ENCODE assay signal across 27 mouse cellular contexts in genomic region chr15:79749162-79749561, GRCm38 (mm10). TPM values are rescaled to one million over a fixed set of nuclear protein-coding genes. Genes with fewer than 3 reads are reported as not detected.
DNase-seq lines count a peak whose midpoint lies in the region; ATAC-seq and TF ChIP-seq lines count a peak whose summit lies in the region.
"Had no signal": no experiment of that assay in that cellular context is flagged by ENCODE, and none has a peak within 500 bp of the region (broad histone marks: within the 10 kb centered on the region; RNA-seq: fewer than 3 reads in every experiment).

No protein-coding gene starts in this region.

- peak; percentile 30 for ATAC-seq in megakaryocyte progenitor cell, adult 5-6 weeks (replicated peaks; ENCODE audit: poor library complexity)
- ATAC-seq: forebrain, postnatal 0 days; lung, postnatal 0 days; Patski had no signal

- peak overlapping the region; percentile 62 for H3K27ac ChIP-seq in bone marrow, adult 2 months (ENCODE audit: control insufficient read depth, insufficient read depth, low read depth, low read length, poor library complexity)
- H3K27ac ChIP-seq: heart, embryonic 13.5 days; hindbrain, embryonic 14.5 days; limb, embryonic 13.5 days; macrophage; midbrain, embryonic 10.5 days; neural tube, embryonic 13.5 days had no signal

- TF ChIP-seq CTCF in bone marrow, adult 2 months (IDR thresholded peaks at IDR 0.05; ENCODE audit: control insufficient read depth, insufficient read depth, low read length) = no peak

- H3K4me3 ChIP-seq in bone marrow, adult 2 months (replicated peaks; ENCODE audit: control insufficient read depth, low read depth, low read length) = no peak overlapping the region
- H3K4me3 ChIP-seq: erythroblast, embryonic 14.5 days; heart, embryonic 13.5 days; limb, embryonic 13.5 days; midbrain, embryonic 10.5 days; myocyte; neural tube, embryonic 13.5 days had no signal

- H3K4me1 ChIP-seq in bone marrow, adult 2 months (ENCODE audit: control insufficient read depth, insufficient read depth, low read length) = peaks cover 1% of the 10 kb centered on the region; the same call in 1 of the 2 replicates
- H3K4me1 ChIP-seq: neural tube, embryonic 13.5 days had no signal

- DNase-seq in heart, adult 11 months = peak; percentile 90
- DNase-seq in heart, adult 18-20 months = no peak
- DNase-seq in spleen, postnatal 36 days (ENCODE audit: low spot score in 2 of 2) = peak; percentile 41 to 42
- DNase-seq in spleen, adult 12 weeks (ENCODE audit: low spot score) = no peak
- DNase-seq in frontal cortex, postnatal 14 days (ENCODE audit: low spot score in 2 of 2) = no peak
- no peak for DNase-seq in urinary bladder, postnatal 25 days (ENCODE audit: low spot score)
- DNase-seq: adrenal gland, postnatal 10 days; cerebellum, adult 11-12 months; cerebellum, adult 9-11 months; forebrain, postnatal 0 days; gastrocnemius, postnatal 25 days; heart, postnatal 10 days; kidney, adult 11 months; kidney, postnatal 25 days; lung, adult 18-20 months had no signal

- no peak for TF ChIP-seq POLR2A in bone marrow, adult 2 months (IDR thresholded peaks at IDR 0.05; ENCODE audit: borderline replicate concordance, control insufficient read depth, low read depth, low read length)

- 26% methylated on average over 7 of the region's 7 CpGs for whole genome bisulfite sequencing in bone marrow, adult 2 months

RNA-seq across cellular contexts. Expression of gene Sun2, which starts 6.8 kb away (rescaled TPM):
- total RNA-seq in heart, adult 18-20 months (2021) = 10 to 100 TPM; 79.1 to 89.1 TPM
- polyA plus RNA-seq in bone marrow, adult 2 months (2011; ENCODE audit: insufficient read depth, insufficient read length, low replicate concordance, missing spikeins) = 63.2 and 147 TPM in 2 replicates
- 83.4 and 84.0 TPM in 2 replicates for total RNA-seq in megakaryocyte progenitor cell, adult 5-6 weeks (2015)
- 225 and 233 TPM in 2 replicates for total RNA-seq in megakaryocyte progenitor cell, adult 5-6 weeks (2017)

RNA-seq across cellular contexts. Expression of gene Dnal4, which starts 28.5 kb away (rescaled TPM):
- total RNA-seq in heart, adult 18-20 months (2021) = 10 to 100 TPM; 16.9 to 22.0 TPM
- 6.8 and 8.4 TPM in 2 replicates for polyA plus RNA-seq in bone marrow, adult 2 months (2011; ENCODE audit: insufficient read depth, insufficient read length, low replicate concordance, missing spikeins)
- total RNA-seq in megakaryocyte progenitor cell, adult 5-6 weeks (2015) = 15.9 and 16.2 TPM in 2 replicates
- total RNA-seq in megakaryocyte progenitor cell, adult 5-6 weeks (2017) = 12.2 and 12.5 TPM in 2 replicates

RNA-seq across cellular contexts. Expression of gene Nptxr, which starts 55.4 kb away (rescaled TPM):
- 1 to 10 TPM; 1.4 to 1.5 TPM for total RNA-seq in heart, adult 18-20 months (2021)
- polyA plus RNA-seq in bone marrow, adult 2 months (2011; ENCODE audit: insufficient read depth, insufficient read length, low replicate concordance, missing spikeins) = 0.40 and 0.60 TPM in 2 replicates
- total RNA-seq in megakaryocyte progenitor cell, adult 5-6 weeks (2015) = 0.15 and 0.20 TPM in 2 replicates
- total RNA-seq in megakaryocyte progenitor cell, adult 5-6 weeks (2017) = 0.14 and 0.17 TPM in 2 replicates
- polyA plus RNA-seq: erythroblast, embryonic 14.5 days had no signal

RNA-seq across cellular contexts. Expression of gene Gtpbp1, which starts 58.5 kb away (rescaled TPM):
- 10 to 100 TPM; 26.0 to 28.8 TPM for total RNA-seq in heart, adult 18-20 months (2021)
- polyA plus RNA-seq in bone marrow, adult 2 months (2011; ENCODE audit: insufficient read depth, insufficient read length, low replicate concordance, missing spikeins) = 46.1 and 53.9 TPM in 2 replicates
- 31.0 and 34.5 TPM in 2 replicates for total RNA-seq in megakaryocyte progenitor cell, adult 5-6 weeks (2015)
- 48.2 and 58.6 TPM in 2 replicates for total RNA-seq in megakaryocyte progenitor cell, adult 5-6 weeks (2017)

Comparison
In these comparisons a context has a peak if more than half of its experiments do, and no peak if none do; other contexts are left out.
1. DNase-seq: peak in heart, adult 11 months (single experiment) and spleen, postnatal 36 days (2 of 2); none in heart, adult 18-20 months (0 of 2), spleen, adult 12 weeks (single experiment), frontal cortex, postnatal 14 days (0 of 2) and urinary bladder, postnatal 25 days (single experiment).